Mouse (Mus musculus): ENCODE measurements at regions not wholly inside any gene's neighbourhood (a gene's known extent, or its start where the extent isn't known, plus 50 kb on each side); places are given as distances from the start of the nearest gene placed in this dataset.
A peak's percentile ranks its signal among the peaks of the same experiment; 100 is the strongest.

- no peak for DNase-seq (ENCODE audit: low spot score in 2 of 2)
Measured at GRCm38 (mm10) chr12:39840179-39840578, 197.6 kb downstream of the Arl4a start.

- DNase-seq (ENCODE audit: low spot score in 2 of 2) = no peak
Measured at GRCm38 (mm10) chr12:39831079-39831478, 206.7 kb downstream of the Arl4a start.

GRCm38 (mm10) chr12:39830530-39830929 is 207.3 kb downstream of the Arl4a start:
- DNase-seq (ENCODE audit: low spot score in 2 of 2) = no peak

- DNase-seq (ENCODE audit: low spot score in 2 of 2) = no peak
Measured at GRCm38 (mm10) chr12:39822671-39823070, 215.2 kb downstream of the Arl4a start.

- no peak for DNase-seq (ENCODE audit: low spot score in 2 of 2)
Measured at GRCm38 (mm10) chr12:39801536-39801935, 236.3 kb downstream of the Arl4a start.

- no peak for DNase-seq (ENCODE audit: low spot score in 2 of 2)
Measured at GRCm38 (mm10) chr12:39797843-39798242, 240.0 kb downstream of the Arl4a start.

- no peak for DNase-seq (ENCODE audit: low spot score in 2 of 2)
Measured at GRCm38 (mm10) chr12:39796939-39797338, 240.9 kb downstream of the Arl4a start.

GRCm38 (mm10) chr12:39785026-39785425 is 252.8 kb downstream of the Arl4a start:
- DNase-seq (ENCODE audit: low spot score in 2 of 2) = no peak

GRCm38 (mm10) chr12:39784532-39784931 is 253.3 kb downstream of the Arl4a start:
- DNase-seq (ENCODE audit: low spot score in 2 of 2) = no peak

- DNase-seq (ENCODE audit: low spot score in 2 of 2) = no peak
Measured at GRCm38 (mm10) chr12:39776173-39776572, 261.7 kb downstream of the Arl4a start.

- no peak for DNase-seq (ENCODE audit: low spot score in 2 of 2)
Measured at GRCm38 (mm10) chr12:39766988-39767387, 270.8 kb downstream of the Arl4a start.

GRCm38 (mm10) chr12:39763529-39763928 is 274.3 kb downstream of the Arl4a start:
- no peak for DNase-seq (ENCODE audit: low spot score in 2 of 2)

GRCm38 (mm10) chr12:39761946-39762345 is 275.9 kb downstream of the Arl4a start:
- DNase-seq (ENCODE audit: low spot score in 2 of 2) = no peak

- no peak for DNase-seq (ENCODE audit: low spot score in 2 of 2)
Measured at GRCm38 (mm10) chr12:39761326-39761725, 276.5 kb downstream of the Arl4a start.

GRCm38 (mm10) chr12:39757975-39758374 is 279.9 kb downstream of the Arl4a start:
- no peak for DNase-seq (ENCODE audit: low spot score in 2 of 2)

- no peak for DNase-seq (ENCODE audit: low spot score in 2 of 2)
Measured at GRCm38 (mm10) chr12:39751850-39752249, 286.0 kb downstream of the Arl4a start.

GRCm38 (mm10) chr12:39742156-39743063 is 295.4 kb downstream of the Arl4a start:
- no peak for DNase-seq (ENCODE audit: low spot score in 2 of 2)

- DNase-seq (ENCODE audit: low spot score in 2 of 2) = no peak
Measured at GRCm38 (mm10) chr12:39741051-39741847, 296.6 kb downstream of the Arl4a start.

- DNase-seq (ENCODE audit: low spot score in 2 of 2) = no peak
Measured at GRCm38 (mm10) chr12:39736966-39737365, 300.9 kb downstream of the Arl4a start.

GRCm38 (mm10) chr12:39736097-39736920 is 301.5 kb downstream of the Arl4a start:
- DNase-seq (ENCODE audit: low spot score in 2 of 2) = peak in 1 of 2 experiments; percentile 18

GRCm38 (mm10) chr12:39734176-39734575 is 303.6 kb downstream of the Arl4a start:
- no peak for DNase-seq (ENCODE audit: low spot score in 2 of 2)
